Mouse (Mus musculus) cortical plate, adult 2 months (tissue): ENCODE measurements at regions not wholly inside any gene's neighbourhood (a gene's known extent, or its start where the extent isn't known, plus 50 kb on each side); places are given as distances from the start of the nearest gene placed in this dataset.

ENCODE experiments used
- CTCF ChIP-seq: fragments of 200-500 bp; IDR thresholded peaks from 2 replicates; pipeline ENCODE4 v1.5.1; 2011; ENCODE audit warnings: mild to moderate bottlenecking, control low read depth, low read length; ENCODE audit not compliant: insufficient read depth; ENCODE audit errors: extremely low read depth
- POLR2A ChIP-seq: fragments of 200-500 bp; IDR thresholded peaks from 2 replicates; pipeline ENCODE4 v1.6.1; 2011; ENCODE audit warnings: mild to moderate bottlenecking, low read length, control low read depth; ENCODE audit not compliant: insufficient read depth; ENCODE audit errors: extremely low read depth

GRCm38 (mm10) chr17:15174354-15174953, 133.1 kb upstream of the Gm3448 start:
- no peak for TF ChIP-seq POLR2A
- no peak for TF ChIP-seq CTCF
